Mouse (Mus musculus) splenic B cell, adult 2 months (primary cell): ENCODE results near the gene Tas2r134.

Source experiments
- DNase-seq: peaks from one replicate; pipeline ENCODE4 v3.0.0-alpha.2; 2011; ENCODE audit warnings: low read depth, low spot score
- H3K27me3 ChIP-seq: 2 replicates; pipeline ENCODE4 v1.6.1; 2012; ENCODE audit warnings: mild to moderate bottlenecking, low read length, moderate library complexity, mixed read lengths; ENCODE audit not compliant: control insufficient read depth, poor library complexity, insufficient read depth, severe bottlenecking
- H3K36me3 ChIP-seq: 2 replicates; pipeline ENCODE4 v1.6.1; 2012; ENCODE audit warnings: mild to moderate bottlenecking, low read length, moderate library complexity, mixed read lengths; ENCODE audit not compliant: control insufficient read depth, poor library complexity, insufficient read depth, severe bottlenecking

Gene Tas2r134

GRCm38 (mm10) chr2:51627211-51627610 is at the start of gene Tas2r134:
Tas2r134 (plus strand) TSS chr2:51627511.
- H3K36me3 ChIP-seq = no peaks in the 10 kb centered on the region
- H3K27me3 ChIP-seq = no peaks in the 10 kb centered on the region
- no peak for DNase-seq

GRCm38 (mm10) chr2:51579767-51580166 is 47.5 kb upstream of the Tas2r134 start:
- no peaks in the 10 kb centered on the region for H3K27me3 ChIP-seq

GRCm38 (mm10) chr2:51584050-51585046 is 43.0 kb upstream of the Tas2r134 start:
- DNase-seq = no peak
- Histone ChIP-seq H3K27me3 (no peaks in the 10 kb centered on the region), H3K36me3 (no peaks in the 10 kb centered on the region)

More at GRCm38 (mm10) chr2:51579767-51580166, 47.5 kb upstream of the Tas2r134 start:
- H3K36me3 ChIP-seq = no peaks in the 10 kb centered on the region
- DNase-seq = no peak

GRCm38 (mm10) chr2:51588336-51588735 is 39.0 kb upstream of the Tas2r134 start:
- no peak for DNase-seq
- H3K27me3 ChIP-seq = no peaks in the 10 kb centered on the region
- H3K36me3 ChIP-seq = no peaks in the 10 kb centered on the region

GRCm38 (mm10) chr2:51588895-51589294 is 38.4 kb upstream of the Tas2r134 start:
- no peak for DNase-seq
- Histone ChIP-seq H3K36me3 (no peaks in the 10 kb centered on the region), H3K27me3 (no peaks in the 10 kb centered on the region)

- Histone ChIP-seq H3K36me3 (no peaks in the 10 kb centered on the region), H3K27me3 (no peaks in the 10 kb centered on the region)
- no peak for DNase-seq
These were observed 37.7 kb upstream of the Tas2r134 start for GRCm38 (mm10) chr2:51589627-51590026.

GRCm38 (mm10) chr2:51590308-51590707 is 37.0 kb upstream of the Tas2r134 start:
- H3K27me3 ChIP-seq = no peaks in the 10 kb centered on the region
- DNase-seq = no peak
- H3K36me3 ChIP-seq = no peaks in the 10 kb centered on the region

- H3K36me3 ChIP-seq = no peaks in the 10 kb centered on the region
- H3K27me3 ChIP-seq = no peaks in the 10 kb centered on the region
- no peak for DNase-seq
These were observed 35.2 kb upstream of the Tas2r134 start for GRCm38 (mm10) chr2:51592157-51592556.

GRCm38 (mm10) chr2:51599473-51600201 is 27.7 kb upstream of the Tas2r134 start:
- Histone ChIP-seq H3K27me3 (no peaks in the 10 kb centered on the region), H3K36me3 (no peaks in the 10 kb centered on the region)
- no peak for DNase-seq

- DNase-seq = no peak
- Histone ChIP-seq H3K36me3 (no peaks in the 10 kb centered on the region), H3K27me3 (no peaks in the 10 kb centered on the region)
These were observed 27.2 kb upstream of the Tas2r134 start for GRCm38 (mm10) chr2:51600202-51600487.

GRCm38 (mm10) chr2:51600873-51601272 is 26.4 kb upstream of the Tas2r134 start:
- peak; percentile 43 for DNase-seq
- Histone ChIP-seq H3K27me3 (no peaks in the 10 kb centered on the region), H3K36me3 (no peaks in the 10 kb centered on the region)

- Histone ChIP-seq H3K27me3 (no peaks in the 10 kb centered on the region), H3K36me3 (no peaks in the 10 kb centered on the region)
- no peak for DNase-seq
These were observed 17.0 kb upstream of the Tas2r134 start for GRCm38 (mm10) chr2:51610305-51610704.

GRCm38 (mm10) chr2:51610897-51611296 is 16.4 kb upstream of the Tas2r134 start:
- H3K36me3 ChIP-seq = no peaks in the 10 kb centered on the region
- no peak for DNase-seq
- no peaks in the 10 kb centered on the region for H3K27me3 ChIP-seq

- no peak for DNase-seq
- H3K36me3 ChIP-seq = no peaks in the 10 kb centered on the region
- H3K27me3 ChIP-seq = no peaks in the 10 kb centered on the region
These were observed 13.6 kb upstream of the Tas2r134 start for GRCm38 (mm10) chr2:51613716-51614115.

GRCm38 (mm10) chr2:51621931-51622330 is 5.4 kb upstream of the Tas2r134 start:
- Histone ChIP-seq H3K27me3 (no peaks in the 10 kb centered on the region), H3K36me3 (no peaks in the 10 kb centered on the region)
- no peak for DNase-seq
